Mouse (Mus musculus): ENCODE results near the gene Neil3. TPM values are rescaled to one million over a fixed set of nuclear protein-coding genes. Genes with fewer than 3 reads are reported as not detected.

Gene Neil3
- 15.0 and 15.7 TPM in 2 replicates for polyA plus RNA-seq (2014; fragmentation: Nextera tagmentation; extraction: Ambion mirVana)

GRCm38 (mm10) chr8:53638495-53639171 is at the start of gene Neil3:
Gene Neil3 (minus strand): TSS chr8:53639065.
- H3K9ac ChIP-seq (ENCODE audit: low read depth, low read length), result peak within 1 kb of the TSS; percentile 66
- H3K4me1 ChIP-seq (ENCODE audit: control insufficient read depth, insufficient read depth, low read length), result peaks cover 5% of the 10 kb centered on the region; the same call in 1 of the 2 replicates
- WGBS, result 0% methylated on average over 20 of the region's 26 CpGs
- ATAC-seq (ENCODE audit: low read depth) (peak; percentile 99), DNase-seq (ENCODE audit: low spot score) (peak; percentile 90)
- H3K36me3 ChIP-seq (ENCODE audit: control insufficient read depth, insufficient read depth, low read length), result no peaks in the 10 kb centered on the region
- H3K4me2 ChIP-seq (ENCODE audit: low read depth, low read length), result peak within 1 kb of the TSS; percentile 90
- H3K4me3 ChIP-seq (ENCODE audit: low read depth, low read length), result peak within 1 kb of the TSS; percentile 58
- H3K27me3 ChIP-seq (replicated peaks; ENCODE audit: control insufficient read depth, insufficient read depth, low read length), result no peaks in the 10 kb centered on the region
- H3K9me3 ChIP-seq (ENCODE audit: control insufficient read depth, low read length), result no peaks in the 10 kb centered on the region
- H3K27ac ChIP-seq (replicated peaks; ENCODE audit: low read depth, low read length), result peak within 1 kb of the TSS; percentile 5; the same call in 1 of the 2 replicates

- no peak overlapping the region for H3K9ac ChIP-seq (ENCODE audit: low read depth, low read length)
- no peaks in the 10 kb centered on the region for H3K9me3 ChIP-seq (ENCODE audit: control insufficient read depth, low read length)
- no peak overlapping the region for H3K27ac ChIP-seq (replicated peaks; ENCODE audit: low read depth, low read length)
- 13% methylated on average over 12 of the region's 12 CpGs for WGBS
- ATAC-seq (ENCODE audit: low read depth), result peak; percentile 85
- H3K4me1 ChIP-seq (ENCODE audit: control insufficient read depth, insufficient read depth, low read length), result no peaks in the 10 kb centered on the region
- H3K4me2 ChIP-seq (ENCODE audit: low read depth, low read length), result no peak overlapping the region
- no peaks in the 10 kb centered on the region for H3K27me3 ChIP-seq (replicated peaks; ENCODE audit: control insufficient read depth, insufficient read depth, low read length)
- no peaks in the 10 kb centered on the region for H3K36me3 ChIP-seq (ENCODE audit: control insufficient read depth, insufficient read depth, low read length)
- no peak overlapping the region for H3K4me3 ChIP-seq (ENCODE audit: low read depth, low read length)
- DNase-seq (ENCODE audit: low spot score), result peak; percentile 81
Observed at GRCm38 (mm10) chr8:53680846-53681245, 42.0 kb upstream of the Neil3 start.

GRCm38 (mm10) chr8:53663946-53664345 is 25.1 kb upstream of the Neil3 start:
- H3K4me3 ChIP-seq (ENCODE audit: low read depth, low read length), result no peak overlapping the region
- no peak overlapping the region for H3K9ac ChIP-seq (ENCODE audit: low read depth, low read length)
- ATAC-seq (ENCODE audit: low read depth) (no peak), DNase-seq (ENCODE audit: low spot score) (peak; percentile 53)
- H3K27me3 ChIP-seq (replicated peaks; ENCODE audit: control insufficient read depth, insufficient read depth, low read length), result no peaks in the 10 kb centered on the region
- 36% methylated on average over 4 of the region's 4 CpGs for WGBS
- H3K4me1 ChIP-seq (ENCODE audit: control insufficient read depth, insufficient read depth, low read length), result no peaks in the 10 kb centered on the region
- no peak overlapping the region for H3K4me2 ChIP-seq (ENCODE audit: low read depth, low read length)
- no peaks in the 10 kb centered on the region for H3K36me3 ChIP-seq (ENCODE audit: control insufficient read depth, insufficient read depth, low read length)
- H3K27ac ChIP-seq (replicated peaks; ENCODE audit: low read depth, low read length), result no peak overlapping the region
- no peaks in the 10 kb centered on the region for H3K9me3 ChIP-seq (ENCODE audit: control insufficient read depth, low read length)

- Histone ChIP-seq H3K27me3 (replicated peaks; ENCODE audit: control insufficient read depth, insufficient read depth, low read length) (no peaks in the 10 kb centered on the region), H3K9me3 (ENCODE audit: control insufficient read depth, low read length) (no peaks in the 10 kb centered on the region), H3K4me3 (ENCODE audit: low read depth, low read length) (no peak overlapping the region), H3K36me3 (ENCODE audit: control insufficient read depth, insufficient read depth, low read length) (no peaks in the 10 kb centered on the region), H3K4me2 (ENCODE audit: low read depth, low read length) (no peak overlapping the region), H3K9ac (ENCODE audit: low read depth, low read length) (no peak overlapping the region), H3K27ac (replicated peaks; ENCODE audit: low read depth, low read length) (no peak overlapping the region), H3K4me1 (ENCODE audit: control insufficient read depth, insufficient read depth, low read length) (no peaks in the 10 kb centered on the region)
- ATAC-seq (ENCODE audit: low read depth), result no peak
- DNase-seq (ENCODE audit: low spot score), result peak; percentile 27
- WGBS, result 64% methylated on average over 3 of the region's 3 CpGs
Observed at GRCm38 (mm10) chr8:53661436-53661835, 22.6 kb upstream of the Neil3 start.

- Histone ChIP-seq H3K4me3 (ENCODE audit: low read depth, low read length) (no peak overlapping the region), H3K27me3 (replicated peaks; ENCODE audit: control insufficient read depth, insufficient read depth, low read length) (no peaks in the 10 kb centered on the region), H3K4me1 (ENCODE audit: control insufficient read depth, insufficient read depth, low read length) (no peaks in the 10 kb centered on the region), H3K4me2 (ENCODE audit: low read depth, low read length) (no peak overlapping the region), H3K9me3 (ENCODE audit: control insufficient read depth, low read length) (peaks cover 4% of the 10 kb centered on the region), H3K27ac (replicated peaks; ENCODE audit: low read depth, low read length) (no peak overlapping the region), H3K36me3 (ENCODE audit: control insufficient read depth, insufficient read depth, low read length) (no peaks in the 10 kb centered on the region), H3K9ac (ENCODE audit: low read depth, low read length) (no peak overlapping the region)
- WGBS, result 87% methylated on average over 4 of the region's 4 CpGs
- DNase-seq (ENCODE audit: low spot score), result no peak
- ATAC-seq (ENCODE audit: low read depth), result no peak
Observed at GRCm38 (mm10) chr8:53630618-53631017, 8.2 kb downstream of the Neil3 start.

GRCm38 (mm10) chr8:53628864-53629415 is 9.9 kb downstream of the Neil3 start:
- Histone ChIP-seq H3K36me3 (ENCODE audit: control insufficient read depth, insufficient read depth, low read length) (no peaks in the 10 kb centered on the region), H3K4me2 (ENCODE audit: low read depth, low read length) (no peak overlapping the region), H3K9ac (ENCODE audit: low read depth, low read length) (no peak overlapping the region), H3K27me3 (replicated peaks; ENCODE audit: control insufficient read depth, insufficient read depth, low read length) (no peaks in the 10 kb centered on the region), H3K4me3 (ENCODE audit: low read depth, low read length) (no peak overlapping the region), H3K9me3 (ENCODE audit: control insufficient read depth, low read length) (peaks cover 4% of the 10 kb centered on the region), H3K4me1 (ENCODE audit: control insufficient read depth, insufficient read depth, low read length) (no peaks in the 10 kb centered on the region), H3K27ac (replicated peaks; ENCODE audit: low read depth, low read length) (no peak overlapping the region)
- DNase-seq (ENCODE audit: low spot score) (no peak), ATAC-seq (ENCODE audit: low read depth) (no peak)
- 93% methylated on average over 4 of the region's 4 CpGs for WGBS

GRCm38 (mm10) chr8:53623425-53623824 is 15.4 kb downstream of the Neil3 start:
- Histone ChIP-seq H3K9me3 (ENCODE audit: control insufficient read depth, low read length) (peaks cover 4% of the 10 kb centered on the region), H3K27ac (replicated peaks; ENCODE audit: low read depth, low read length) (no peak overlapping the region), H3K36me3 (ENCODE audit: control insufficient read depth, insufficient read depth, low read length) (no peaks in the 10 kb centered on the region), H3K4me2 (ENCODE audit: low read depth, low read length) (no peak overlapping the region), H3K27me3 (replicated peaks; ENCODE audit: control insufficient read depth, insufficient read depth, low read length) (no peaks in the 10 kb centered on the region), H3K9ac (ENCODE audit: low read depth, low read length) (no peak overlapping the region), H3K4me1 (ENCODE audit: control insufficient read depth, insufficient read depth, low read length) (no peaks in the 10 kb centered on the region), H3K4me3 (ENCODE audit: low read depth, low read length) (no peak overlapping the region)
- ATAC-seq (ENCODE audit: low read depth) (no peak), DNase-seq (ENCODE audit: low spot score) (no peak)
- 81% methylated on average over 3 of the region's 3 CpGs for WGBS

- Histone ChIP-seq H3K36me3 (ENCODE audit: control insufficient read depth, insufficient read depth, low read length) (no peaks in the 10 kb centered on the region), H3K27ac (replicated peaks; ENCODE audit: low read depth, low read length) (no peak overlapping the region), H3K9ac (ENCODE audit: low read depth, low read length) (no peak overlapping the region), H3K27me3 (replicated peaks; ENCODE audit: control insufficient read depth, insufficient read depth, low read length) (no peaks in the 10 kb centered on the region), H3K4me2 (ENCODE audit: low read depth, low read length) (no peak overlapping the region), H3K4me3 (ENCODE audit: low read depth, low read length) (no peak overlapping the region), H3K9me3 (ENCODE audit: control insufficient read depth, low read length) (no peaks in the 10 kb centered on the region), H3K4me1 (ENCODE audit: control insufficient read depth, insufficient read depth, low read length) (no peaks in the 10 kb centered on the region)
- DNase-seq (ENCODE audit: low spot score) (no peak), ATAC-seq (ENCODE audit: low read depth) (no peak)
- WGBS, result 98% methylated on average over 3 of the region's 3 CpGs
Observed at GRCm38 (mm10) chr8:53619196-53619595, 19.7 kb downstream of the Neil3 start.

- Histone ChIP-seq H3K36me3 (ENCODE audit: control insufficient read depth, insufficient read depth, low read length) (no peaks in the 10 kb centered on the region), H3K27ac (replicated peaks; ENCODE audit: low read depth, low read length) (no peak overlapping the region), H3K4me1 (ENCODE audit: control insufficient read depth, insufficient read depth, low read length) (no peaks in the 10 kb centered on the region), H3K4me2 (ENCODE audit: low read depth, low read length) (no peak overlapping the region), H3K9me3 (ENCODE audit: control insufficient read depth, low read length) (no peaks in the 10 kb centered on the region), H3K9ac (ENCODE audit: low read depth, low read length) (no peak overlapping the region), H3K27me3 (replicated peaks; ENCODE audit: control insufficient read depth, insufficient read depth, low read length) (no peaks in the 10 kb centered on the region), H3K4me3 (ENCODE audit: low read depth, low read length) (no peak overlapping the region)
- 83% methylated on average over 8 of the region's 8 CpGs for WGBS
- no peak for DNase-seq (ENCODE audit: low spot score)
- ATAC-seq (ENCODE audit: low read depth), result no peak
Observed at GRCm38 (mm10) chr8:53614288-53614646, 24.6 kb downstream of the Neil3 start.

All from embryonic facial prominence, embryonic 14.5 days (tissue).